Mouse (Mus musculus) liver, embryonic 13.5 days (tissue): ENCODE data around the gene Kdm1a. TPM values are rescaled to one million over a fixed set of nuclear protein-coding genes. Genes with fewer than 3 reads are reported as not detected.

Experiments
- ATAC-seq: fragments of 200-750 bp; cut with Nextera tagmentation; 2 replicates; pipeline ENCODE4 v1.8.0; 2017; ENCODE audit warnings: low read depth, mild to moderate bottlenecking, moderate number of reproducible peaks, moderate library complexity
- DNase-seq: peaks from one replicate; pipeline ENCODE4 v3.0.0; 2022
- H3K27ac ChIP-seq: fragments of 300-500 bp; sonication (generic); 2 replicates; pipeline ENCODE4 v1.5.1; 2015; ENCODE audit warnings: moderate library complexity, mild to moderate bottlenecking, inconsistent platforms
- H3K27me3 ChIP-seq: fragments of 300-500 bp; sonication (generic); 2 replicates; pipeline ENCODE4 v1.6.1; 2015; ENCODE audit warnings: mild to moderate bottlenecking, inconsistent platforms
- H3K36me3 ChIP-seq: fragments of 300-500 bp; sonication (generic); 2 replicates; pipeline ENCODE4 v1.6.1; 2015; ENCODE audit warnings: mild to moderate bottlenecking, inconsistent platforms
- H3K4me1 ChIP-seq: fragments of 300-500 bp; sonication (generic); replicated peaks from 2 replicates; pipeline ENCODE4 v1.6.1; 2015; ENCODE audit warnings: inconsistent platforms
- H3K4me2 ChIP-seq: fragments of 300-500 bp; sonication (generic); 2 replicates; pipeline ENCODE4 v1.6.1; 2015; ENCODE audit warnings: inconsistent platforms, mild to moderate bottlenecking, moderate library complexity
- H3K4me3 ChIP-seq: fragments of 300-500 bp; sonication (generic); replicated peaks from 2 replicates; pipeline ENCODE4 v1.5.1; 2015; ENCODE audit warnings: mild to moderate bottlenecking, inconsistent platforms
- H3K9ac ChIP-seq: fragments of 300-500 bp; sonication (generic); 2 replicates; pipeline ENCODE4 v1.6.1; 2015; ENCODE audit warnings: mild to moderate bottlenecking, inconsistent platforms
- H3K9me3 ChIP-seq: fragments of 300-500 bp; sonication (generic); replicated peaks from 2 replicates; pipeline ENCODE4 v1.6.1; 2016; ENCODE audit warnings: inconsistent platforms
- WGBS: fragments of 180-500 bp; shearing (Covaris S2); methylation state at CpG from one replicate; pipeline ENCODE4 v1.1.7; 2015; ENCODE audit not compliant: insufficient replicate concordance; 5-methylcytosine and 5-hydroxymethylcytosine counted together
- polyA plus RNA-seq: library from polyadenylated mRNA; unstranded; fragments of >200 nt; fragmentation: Nextera tagmentation; extraction: Ambion mirVana; gene quantifications from 2 replicates; pipeline ENCODE4 v1.2.1, GENCODE M21; 2015

The Kdm1a gene
- polyA plus RNA-seq, 1 experiment from 2014 or later: 11.8 TPM

DNA sequence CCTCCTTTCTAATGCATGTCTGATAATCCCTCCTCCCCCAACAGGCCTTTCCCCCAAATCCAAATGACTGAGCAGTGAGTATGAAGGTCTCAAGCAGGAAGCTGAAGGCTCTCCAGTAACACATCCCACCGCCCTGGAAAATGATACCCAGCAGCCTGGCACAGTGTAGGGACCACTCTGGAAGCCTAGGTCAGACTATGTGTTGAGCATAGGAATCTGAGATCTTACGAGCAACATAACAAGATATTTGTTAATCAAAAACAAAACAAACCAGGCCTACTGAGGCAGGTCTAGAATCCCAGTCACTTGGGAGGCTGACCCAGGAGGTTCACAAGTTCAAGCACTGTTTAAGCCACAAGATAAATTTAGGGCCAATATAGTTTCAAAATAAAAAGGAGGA lies 2.0 kb downstream of the Kdm1a start:
- H3K9ac ChIP-seq: peak overlapping the region; percentile 99; the same call in 1 of the 2 replicates
- ATAC-seq: no peak
- WGBS: 85% methylated on average over 2 of the region's 2 CpGs

DNA sequence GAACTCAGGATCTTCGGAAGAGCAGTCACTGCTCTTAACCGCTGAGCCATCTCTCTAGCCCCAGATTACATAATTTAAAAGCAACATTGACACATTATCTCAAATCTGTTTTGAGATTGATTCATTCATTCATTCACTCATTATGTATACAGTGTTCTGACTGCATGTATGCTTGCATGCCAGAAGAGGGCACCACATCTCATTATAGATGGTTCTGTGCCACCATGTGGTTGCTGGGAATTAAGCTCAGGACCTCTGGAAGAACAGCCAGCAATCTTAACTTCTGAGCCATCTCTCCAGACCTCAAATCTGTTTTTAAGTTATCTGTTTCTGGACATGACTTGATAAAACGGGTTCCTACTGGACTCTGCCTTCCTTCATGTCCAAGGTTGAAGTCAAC lies 2.7 kb downstream of the Kdm1a start:
- WGBS: 85% methylated on average over 3 of the region's 3 CpGs
- no peaks in the 10 kb centered on the region for H3K27me3 ChIP-seq
- H3K9me3 ChIP-seq: no peaks in the 10 kb centered on the region
- H3K9ac ChIP-seq: no peak overlapping the region
- H3K27ac ChIP-seq: no peak overlapping the region
- no peak overlapping the region for H3K4me2 ChIP-seq
- no peaks in the 10 kb centered on the region for H3K36me3 ChIP-seq
- DNase-seq (no peak), ATAC-seq (no peak)
- H3K4me1 ChIP-seq: peaks cover 36% of the 10 kb centered on the region
- no peak overlapping the region for H3K4me3 ChIP-seq

More for the DNA sequence above, 2.0 kb downstream of the Kdm1a start:
- Histone ChIP-seq H3K4me2 (peak overlapping the region; percentile 69), H3K9me3 (no peaks in the 10 kb centered on the region), H3K4me1 (peaks cover 36% of the 10 kb centered on the region), H3K27me3 (no peaks in the 10 kb centered on the region), H3K36me3 (no peaks in the 10 kb centered on the region), H3K27ac (no peak overlapping the region), H3K4me3 (peak overlapping the region; percentile 96)
- DNase-seq: no peak

DNA sequence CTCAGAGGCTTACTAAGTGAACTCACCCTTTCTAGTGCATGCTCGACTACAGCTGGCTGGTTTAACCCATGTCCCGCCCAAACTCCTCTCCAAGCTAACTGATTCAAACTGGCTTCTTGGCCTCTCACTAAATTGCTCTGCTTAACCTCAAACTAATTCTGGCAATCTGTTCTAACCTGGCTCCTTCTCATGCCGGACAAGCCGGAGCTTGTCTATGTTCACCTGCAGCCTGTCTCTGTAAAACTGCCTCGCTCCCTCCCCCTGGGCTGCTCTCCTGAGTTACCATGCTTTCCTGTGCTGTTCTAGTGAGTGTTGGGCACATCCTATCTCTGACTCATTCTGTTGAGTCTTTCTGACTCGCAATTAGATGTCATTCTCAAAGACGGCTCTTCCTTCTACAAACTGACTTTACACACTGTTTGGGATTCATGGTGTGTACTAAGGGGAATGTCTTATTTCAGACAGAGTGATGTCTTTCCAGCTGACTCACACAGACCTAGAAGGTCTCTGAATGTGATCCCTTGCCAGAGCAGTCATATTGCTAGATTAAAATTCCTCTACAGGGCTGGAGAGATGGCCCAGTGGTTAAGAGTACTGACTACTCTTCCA lies 4.2 kb downstream of the Kdm1a start:
- Histone ChIP-seq H3K4me3 (no peak overlapping the region), H3K27ac (no peak overlapping the region; the same call in 1 of the 2 replicates), H3K9me3 (no peaks in the 10 kb centered on the region), H3K4me2 (no peak overlapping the region), H3K27me3 (no peaks in the 10 kb centered on the region), H3K9ac (no peak overlapping the region), H3K36me3 (no peaks in the 10 kb centered on the region), H3K4me1 (peaks cover 50% of the 10 kb centered on the region)
- DNase-seq (no peak), ATAC-seq (no peak)
- 70% methylated on average over 7 of the region's 7 CpGs for WGBS

DNA sequence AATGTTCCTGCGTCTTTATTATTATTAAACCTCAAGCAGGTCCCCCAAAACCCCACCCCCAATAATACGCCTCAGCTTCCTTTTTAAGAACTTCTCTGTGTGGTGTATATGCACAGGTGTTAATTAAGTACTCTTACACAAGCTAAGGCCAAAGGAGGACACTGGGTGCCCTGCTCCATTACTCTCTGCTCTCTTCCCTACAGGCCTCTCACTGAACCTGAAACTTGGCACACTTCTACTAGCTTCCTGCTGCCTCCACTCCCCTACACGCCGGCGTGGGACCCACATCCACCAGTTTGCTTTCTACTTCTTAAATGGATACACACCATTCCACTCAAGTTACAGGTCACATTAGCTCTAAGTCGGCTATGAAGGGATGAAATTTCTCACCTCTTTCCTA lies 7.3 kb downstream of the Kdm1a start:
- H3K4me3 ChIP-seq: no peak overlapping the region
- peaks cover 50% of the 10 kb centered on the region for H3K4me1 ChIP-seq
- H3K27ac ChIP-seq: no peak overlapping the region
- DNase-seq (no peak), ATAC-seq (no peak)
- no peaks in the 10 kb centered on the region for H3K27me3 ChIP-seq
- peaks cover 3% of the 10 kb centered on the region; the same call in 1 of the 2 replicates for H3K36me3 ChIP-seq
- WGBS: 79% methylated on average over 6 of the region's 6 CpGs
- H3K9ac ChIP-seq: no peak overlapping the region
- no peak overlapping the region for H3K4me2 ChIP-seq
- no peaks in the 10 kb centered on the region for H3K9me3 ChIP-seq

DNA sequence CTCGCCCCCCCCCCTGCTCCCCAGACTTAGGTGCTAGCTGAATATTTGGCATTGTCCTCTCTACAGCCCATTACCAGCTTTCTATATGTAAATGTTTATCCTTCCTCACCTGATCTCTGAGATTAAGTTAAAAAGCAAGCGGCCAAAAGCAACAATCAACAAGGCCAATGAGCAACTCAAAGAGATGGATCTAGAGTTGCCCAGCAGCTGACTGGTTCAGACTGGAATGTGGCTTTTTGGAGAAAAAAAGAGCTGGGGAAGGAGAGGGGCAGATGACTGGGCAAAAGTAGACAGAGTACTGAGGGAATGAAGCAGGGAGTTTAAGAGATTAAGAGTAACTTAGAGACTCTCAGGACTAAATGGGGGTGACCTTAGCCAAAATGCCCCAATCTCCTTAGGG lies 8.5 kb downstream of the Kdm1a start:
- no peaks in the 10 kb centered on the region for H3K9me3 ChIP-seq
- H3K27me3 ChIP-seq: no peaks in the 10 kb centered on the region
- peaks cover 7% of the 10 kb centered on the region; the same call in 1 of the 2 replicates for H3K36me3 ChIP-seq
- no peak overlapping the region for H3K9ac ChIP-seq
- DNase-seq (no peak), ATAC-seq (no peak)
- no peak overlapping the region for H3K4me2 ChIP-seq
- peaks cover 55% of the 10 kb centered on the region for H3K4me1 ChIP-seq
- no peak overlapping the region for H3K27ac ChIP-seq
- WGBS: 83% methylated on average over 2 of the region's 2 CpGs
- no peak overlapping the region for H3K4me3 ChIP-seq

DNA sequence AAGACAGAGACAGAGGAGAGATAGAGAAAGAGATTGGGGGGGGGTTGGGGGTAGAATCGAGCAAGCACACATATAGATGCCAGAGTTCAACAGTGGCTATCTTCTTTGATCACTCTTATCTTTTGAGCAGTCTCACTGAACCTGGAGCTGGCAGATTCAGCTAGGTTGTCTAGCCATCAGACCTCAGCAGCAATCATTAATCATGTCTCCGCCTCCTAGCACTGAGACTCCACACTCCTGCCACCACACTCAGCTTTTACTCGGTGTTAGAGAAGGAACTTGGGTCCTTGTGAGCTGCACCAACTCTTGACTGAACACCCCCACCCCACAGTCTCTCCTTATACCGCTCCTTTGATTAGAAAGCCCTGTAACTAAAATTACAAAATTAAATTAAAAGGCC lies 10.4 kb downstream of the Kdm1a start:
- Histone ChIP-seq H3K27me3 (no peaks in the 10 kb centered on the region), H3K4me3 (no peak overlapping the region), H3K36me3 (peaks cover 7% of the 10 kb centered on the region; the same call in 1 of the 2 replicates), H3K9ac (no peak overlapping the region), H3K4me1 (peaks cover 55% of the 10 kb centered on the region), H3K9me3 (no peaks in the 10 kb centered on the region), H3K27ac (no peak overlapping the region), H3K4me2 (no peak overlapping the region)
- DNase-seq (no peak), ATAC-seq (no peak)
- WGBS: 50% methylated on average over 4 of the region's 4 CpGs

DNA sequence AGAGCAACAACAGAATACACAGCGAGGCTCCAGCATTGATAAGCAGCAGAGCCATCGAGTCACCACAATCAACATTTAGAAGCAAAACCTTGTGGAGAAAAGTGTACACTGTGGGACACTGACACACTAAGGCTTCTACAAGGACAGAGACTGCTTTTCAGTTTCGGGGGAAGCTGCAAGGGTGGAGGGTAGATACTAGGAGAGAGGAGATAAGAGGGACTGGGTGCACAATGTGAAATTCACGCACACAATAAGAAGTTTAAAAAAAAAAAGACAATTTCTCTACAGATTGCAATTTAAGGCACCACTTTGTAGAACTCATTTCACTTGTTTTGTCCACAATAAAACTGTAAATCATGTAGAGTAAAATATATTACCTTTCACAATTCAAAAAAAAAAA lies 14.5 kb downstream of the Kdm1a start:
- Histone ChIP-seq H3K9me3 (no peaks in the 10 kb centered on the region), H3K4me2 (peak overlapping the region; percentile 54), H3K27me3 (no peaks in the 10 kb centered on the region), H3K9ac (peak overlapping the region; percentile 40), H3K4me3 (peak overlapping the region; percentile 18; the same call in 1 of the 2 replicates), H3K4me1 (peaks cover 47% of the 10 kb centered on the region), H3K36me3 (peaks cover 7% of the 10 kb centered on the region; the same call in 1 of the 2 replicates), H3K27ac (peak overlapping the region; percentile 59; the same call in 1 of the 2 replicates)
- DNase-seq (peak; percentile 20), ATAC-seq (peak; percentile 82)
- 19% methylated on average over 4 of the region's 4 CpGs for WGBS

DNA sequence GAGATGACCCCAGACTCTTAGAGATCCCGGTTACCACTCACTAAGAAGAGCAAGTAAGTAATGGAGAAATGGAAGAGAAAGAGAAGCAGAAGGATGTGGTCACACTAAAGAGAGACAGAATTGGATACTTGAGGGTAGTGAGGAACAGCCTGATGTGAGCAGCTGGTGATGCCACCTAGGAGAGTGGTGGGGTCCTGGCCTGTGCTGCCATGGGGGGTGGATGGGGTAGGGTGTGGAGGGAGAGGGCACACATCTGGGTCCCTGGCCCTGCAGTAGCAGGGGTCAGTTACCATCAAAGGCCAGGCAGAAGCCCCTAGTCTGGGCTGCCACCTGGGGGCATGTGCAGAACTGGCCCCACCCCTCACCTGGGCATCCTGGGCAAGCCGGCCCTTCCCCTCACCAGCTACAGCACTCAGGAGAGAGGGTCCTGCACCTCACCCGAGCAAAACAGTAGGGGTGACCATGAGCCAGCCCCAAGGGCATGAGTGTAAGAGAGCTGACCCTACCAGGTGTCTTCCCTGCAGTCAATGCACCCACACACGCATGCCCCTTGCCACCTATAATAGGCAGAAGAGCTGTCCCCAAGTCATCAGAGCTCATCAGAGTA lies 15.2 kb downstream of the Kdm1a start:
- H3K9ac ChIP-seq: peak overlapping the region; percentile 40
- peak overlapping the region; percentile 59; the same call in 1 of the 2 replicates for H3K27ac ChIP-seq
- H3K9me3 ChIP-seq: no peaks in the 10 kb centered on the region
- H3K4me1 ChIP-seq: peaks cover 41% of the 10 kb centered on the region
- no peaks in the 10 kb centered on the region for H3K27me3 ChIP-seq
- H3K36me3 ChIP-seq: peaks cover 7% of the 10 kb centered on the region; the same call in 1 of the 2 replicates
- H3K4me2 ChIP-seq: peak overlapping the region; percentile 54
- 74% methylated on average over 4 of the region's 4 CpGs for WGBS
- peak overlapping the region; percentile 18; the same call in 1 of the 2 replicates for H3K4me3 ChIP-seq
- ATAC-seq: peak; percentile 39
- no peak for DNase-seq

DNA sequence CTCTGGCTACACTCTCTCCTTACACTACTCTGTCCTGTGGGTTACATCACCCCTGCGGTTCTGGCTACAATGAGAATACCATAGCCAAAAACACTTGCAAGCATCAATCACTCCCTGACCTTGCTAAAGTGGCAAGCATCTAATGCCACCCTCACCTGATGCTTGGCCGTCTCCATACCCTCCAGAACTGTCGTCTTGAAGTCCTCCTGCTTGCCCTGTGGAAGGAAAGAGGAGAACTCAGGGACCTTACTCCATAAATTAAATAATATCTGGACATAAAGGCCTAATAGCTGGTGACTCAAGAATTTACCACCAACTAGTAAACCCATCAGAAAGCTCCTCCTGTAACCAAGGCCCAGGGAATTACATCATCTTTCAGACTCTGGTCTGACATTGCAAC lies 20.6 kb downstream of the Kdm1a start:
- peaks cover 2% of the 10 kb centered on the region; the same call in 1 of the 2 replicates for H3K36me3 ChIP-seq
- H3K4me2 ChIP-seq: no peak overlapping the region
- 84% methylated on average over 3 of the region's 3 CpGs for WGBS
- ATAC-seq (no peak), DNase-seq (no peak)
- H3K27me3 ChIP-seq: no peaks in the 10 kb centered on the region
- H3K4me1 ChIP-seq: peaks cover 9% of the 10 kb centered on the region
- H3K27ac ChIP-seq: no peak overlapping the region
- H3K4me3 ChIP-seq: no peak overlapping the region
- no peaks in the 10 kb centered on the region for H3K9me3 ChIP-seq
- no peak overlapping the region for H3K9ac ChIP-seq

DNA sequence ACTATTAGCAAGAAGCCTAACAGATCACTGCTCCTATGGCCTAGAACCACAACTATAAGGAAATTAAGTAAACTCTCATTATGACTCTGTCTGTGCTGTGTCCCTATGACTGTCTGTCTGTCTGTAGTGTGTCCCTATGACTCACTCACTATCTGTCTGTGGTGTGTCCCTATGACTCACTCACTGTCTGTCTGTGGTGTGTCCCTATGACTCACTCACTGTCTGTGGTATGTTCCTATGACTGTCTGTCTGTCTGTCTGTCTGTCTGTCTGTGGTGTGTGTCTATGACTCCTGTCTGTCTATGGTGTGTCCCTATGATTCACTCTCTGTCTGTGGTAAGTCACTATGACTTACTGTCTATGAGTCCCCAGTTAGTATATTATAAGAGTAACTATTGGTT lies 32.5 kb downstream of the Kdm1a start:
- ATAC-seq (no peak), DNase-seq (no peak)
- Histone ChIP-seq H3K27ac (no peak overlapping the region), H3K4me3 (no peak overlapping the region), H3K36me3 (peaks cover 60% of the 10 kb centered on the region), H3K4me2 (no peak overlapping the region), H3K4me1 (peaks cover 3% of the 10 kb centered on the region; the same call in 1 of the 2 replicates), H3K27me3 (no peaks in the 10 kb centered on the region), H3K9me3 (no peaks in the 10 kb centered on the region), H3K9ac (no peak overlapping the region)

DNA sequence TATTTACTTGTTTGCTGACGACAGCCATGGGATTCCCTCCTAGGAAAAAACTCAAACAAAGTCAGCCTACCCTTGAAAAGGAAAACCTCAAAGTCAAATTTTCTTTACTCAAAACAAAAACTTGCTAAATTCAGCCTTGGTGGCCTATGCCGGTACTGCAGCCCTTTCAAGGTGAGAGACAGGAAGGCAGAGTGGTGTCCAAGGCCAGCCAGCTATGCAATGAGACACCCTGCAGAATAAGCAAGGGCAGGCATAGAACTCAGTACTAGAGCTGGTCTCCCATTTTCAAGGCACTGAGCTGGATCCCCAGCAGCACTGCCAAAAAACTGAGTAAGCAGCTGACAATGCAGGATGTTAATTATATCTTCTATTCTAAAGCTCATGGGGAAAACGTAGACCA lies 33.9 kb downstream of the Kdm1a start:
- ATAC-seq (no peak), DNase-seq (no peak)
- Histone ChIP-seq H3K9ac (no peak overlapping the region), H3K36me3 (peaks cover 66% of the 10 kb centered on the region), H3K4me3 (no peak overlapping the region), H3K4me1 (peaks cover 3% of the 10 kb centered on the region; the same call in 1 of the 2 replicates), H3K27ac (no peak overlapping the region), H3K9me3 (no peaks in the 10 kb centered on the region), H3K27me3 (no peaks in the 10 kb centered on the region), H3K4me2 (no peak overlapping the region)
- WGBS: 74% methylated on average over 3 of the region's 3 CpGs

DNA sequence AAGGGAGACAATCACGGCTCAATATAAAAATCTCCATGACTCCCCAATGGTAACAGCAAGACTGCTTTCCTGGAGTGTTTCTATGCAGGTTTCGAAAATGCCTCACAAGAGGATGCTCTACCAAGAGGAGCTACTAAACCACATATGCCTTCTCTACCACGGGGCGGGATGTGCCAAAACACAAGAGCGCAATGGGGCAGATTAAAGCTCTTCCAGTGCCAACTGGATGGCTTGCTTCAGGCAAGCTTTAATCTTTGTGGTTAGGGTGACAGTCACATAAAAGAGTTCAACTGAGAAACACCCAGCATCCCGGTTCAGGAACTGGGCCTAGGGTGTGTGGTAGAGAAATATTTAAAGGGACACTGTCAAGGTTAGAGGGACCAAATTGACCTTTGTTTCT lies 39.8 kb downstream of the Kdm1a start:
- WGBS: 81% methylated on average over 6 of the region's 6 CpGs
- H3K4me1 ChIP-seq: no peaks in the 10 kb centered on the region

More for the DNA sequence above, 39.8 kb downstream of the Kdm1a start:
- Histone ChIP-seq H3K27me3 (no peaks in the 10 kb centered on the region), H3K27ac (no peak overlapping the region), H3K4me2 (no peak overlapping the region), H3K9ac (no peak overlapping the region), H3K36me3 (peaks cover 64% of the 10 kb centered on the region), H3K9me3 (no peaks in the 10 kb centered on the region), H3K4me3 (no peak overlapping the region)
- ATAC-seq (no peak), DNase-seq (no peak)
